8 mouse cellular contexts compared by ENCODE assay signal in the genomic region with DNA sequence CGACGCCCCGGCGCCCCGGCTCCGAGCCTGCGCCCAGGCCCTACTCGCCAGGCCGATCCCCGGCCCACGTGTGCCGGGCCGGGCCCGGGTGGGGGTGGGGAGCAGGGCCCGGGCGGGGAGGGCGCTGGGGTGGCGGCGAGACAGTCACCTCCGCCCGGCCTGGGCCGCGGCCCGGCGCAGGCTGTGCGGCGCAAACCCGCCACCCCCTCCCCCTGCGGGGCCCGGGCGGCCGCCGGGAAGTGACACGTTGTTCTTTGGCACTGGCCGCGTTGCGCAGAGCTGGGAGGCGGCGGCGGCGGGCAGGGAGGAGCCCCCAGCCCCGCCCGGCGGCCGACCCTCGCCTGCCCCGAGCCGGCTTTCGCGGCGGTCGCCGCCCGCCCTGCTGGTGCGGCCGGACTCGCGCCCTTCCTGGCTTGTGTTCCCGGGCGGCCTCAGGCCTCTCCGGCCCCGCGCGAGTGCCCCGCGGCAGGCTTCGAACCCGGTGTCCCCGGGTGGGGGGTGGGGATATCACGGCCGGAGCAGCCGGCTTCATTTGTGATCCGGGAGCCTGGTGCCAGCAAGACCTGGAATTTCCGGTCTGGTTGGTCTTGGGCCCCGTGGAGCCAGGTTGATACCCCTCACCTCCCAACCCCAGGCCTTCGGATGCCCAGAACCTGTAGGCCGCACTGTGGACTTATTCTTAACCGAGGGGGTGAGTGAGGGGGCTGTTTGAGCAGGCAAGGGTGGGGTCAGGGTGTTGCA. TPM values are rescaled to one million over a fixed set of nuclear protein-coding genes. Genes with fewer than 3 reads are reported as not detected.
DNase-seq lines count a peak whose midpoint lies in the region; ATAC-seq and TF ChIP-seq lines count a peak whose summit lies in the region.

No protein-coding gene starts in this region.

- peaks cover 31% of the 10 kb centered on the region for H3K36me3 ChIP-seq in ES-Bruce4 (ENCODE audit: control insufficient read depth, insufficient read depth, low read length, poor library complexity, severe bottlenecking)
- peaks cover 43% of the 10 kb centered on the region for H3K36me3 ChIP-seq in erythroblast, embryonic 14.5 days (ENCODE audit: control insufficient read depth)
- H3K36me3 ChIP-seq in heart, postnatal 0 days (replicated peaks; ENCODE audit: control insufficient read depth, insufficient read depth, low read length), result peaks cover 36% of the 10 kb centered on the region

- TF ChIP-seq POLR2A in ES-Bruce4 (IDR thresholded peaks at IDR 0.05; ENCODE audit: insufficient read depth, low read length), result no peak

- H3K9ac ChIP-seq in ES-Bruce4 (ENCODE audit: low read depth, poor library complexity, severe bottlenecking), result peak overlapping the region; percentile 98
- peak overlapping the region; percentile 98 for H3K9ac ChIP-seq in heart, postnatal 0 days (replicated peaks; ENCODE audit: low read depth, low read length)

- H3K27ac ChIP-seq in ES-Bruce4 (ENCODE audit: insufficient read depth, low read length), result 0 out of 2 replicates have a peak overlapping the region, but pooled peaks have one; percentile 53
- peak overlapping the region; percentile 97 for H3K27ac ChIP-seq in heart, postnatal 0 days (ENCODE audit: low read depth)

- H3K4me1 ChIP-seq in ES-Bruce4 (ENCODE audit: control insufficient read depth, insufficient read depth, low read length), result no peaks in the 10 kb centered on the region
- H3K4me1 ChIP-seq in erythroblast, embryonic 14.5 days (ENCODE audit: control insufficient read depth), result peaks cover 57% of the 10 kb centered on the region
- H3K4me1 ChIP-seq in heart, postnatal 0 days (ENCODE audit: control insufficient read depth, insufficient read depth), result peaks cover 25% of the 10 kb centered on the region

- WGBS in heart, postnatal 0 days, result under 1% methylated on average over 34 of the region's 78 CpGs

- TF ChIP-seq CTCF in ES-Bruce4 (IDR thresholded peaks at IDR 0.05; ENCODE audit: low read depth, low read length), result no peak
- no peak for TF ChIP-seq CTCF in heart, postnatal 0 days (IDR thresholded peaks at IDR 0.05; ENCODE audit: low read depth)

- DNase-seq in adrenal gland, postnatal 25 days, result peak; percentile 70
- DNase-seq in heart, postnatal 0 days (ENCODE audit: low spot score), result peak; percentile 49
- DNase-seq in kidney, postnatal 10 days, result peak; percentile 84
- peak; percentile 74 for DNase-seq in lung, postnatal 14 days
- DNase-seq in skeletal muscle tissue, adult 2 months (ENCODE audit: low read depth, low spot score), result peak; percentile 56
- DNase-seq in Muller cell, postnatal 12 days (ENCODE audit: inconsistent ontology term), result no peak

- peak; percentile 77 for ATAC-seq in heart, postnatal 0 days (ENCODE audit: insufficient read depth, low read depth)

- H3K9me3 ChIP-seq in ES-Bruce4 (replicated peaks; ENCODE audit: control insufficient read depth, insufficient read depth, low read length, poor library complexity, severe bottlenecking), result no peaks in the 10 kb centered on the region
- no peaks in the 10 kb centered on the region for H3K9me3 ChIP-seq in erythroblast, embryonic 14.5 days (ENCODE audit: control insufficient read depth, low read length)
- H3K9me3 ChIP-seq in heart, postnatal 0 days (replicated peaks; ENCODE audit: control insufficient read depth, low read length), result no peaks in the 10 kb centered on the region

- H3K27me3 ChIP-seq in ES-Bruce4 (ENCODE audit: control insufficient read depth, insufficient read depth, low read length, poor library complexity, severe bottlenecking), result no peaks in the 10 kb centered on the region
- no peaks in the 10 kb centered on the region for H3K27me3 ChIP-seq in erythroblast, embryonic 14.5 days (ENCODE audit: control insufficient read depth)
- no peaks in the 10 kb centered on the region for H3K27me3 ChIP-seq in heart, postnatal 0 days (ENCODE audit: control insufficient read depth, insufficient read depth, low read length)

- H3K4me2 ChIP-seq in heart, postnatal 0 days (ENCODE audit: low read depth, low read length), result peak overlapping the region; percentile 79

- H3K4me3 ChIP-seq in ES-Bruce4 (ENCODE audit: low read depth, low read length), result peak overlapping the region; percentile 89
- peak overlapping the region; percentile 94 for H3K4me3 ChIP-seq in erythroblast, embryonic 14.5 days (replicated peaks)
- H3K4me3 ChIP-seq in heart, postnatal 0 days (ENCODE audit: low read depth, low read length), result peak overlapping the region; percentile 98

- TF ChIP-seq EP300 in ES-Bruce4 (IDR thresholded peaks at IDR 0.05; ENCODE audit: insufficient read depth, low read depth, low read length), result no peak
- no peak for TF ChIP-seq EP300 in heart, postnatal 0 days (IDR thresholded peaks at IDR 0.05; ENCODE audit: low read depth)

RNA-seq across cellular contexts. Expression of a gene that starts 5.0 kb away (rescaled TPM):
- polyA plus RNA-seq in ES-Bruce4 (2011; ENCODE audit: insufficient read depth, insufficient read length, low read depth, missing spikeins), result 462 and 483 TPM in 2 replicates
- 337 and 368 TPM in 2 replicates for total RNA-seq in adrenal gland, postnatal 25 days (2021)
- polyA plus RNA-seq in erythroblast, embryonic 14.5 days (2012), result 37.6 and 54.8 TPM in 2 replicates
- 296 and 335 TPM in 2 replicates for total RNA-seq in heart, postnatal 0 days (2014; rRNA removed; ENCODE audit: low replicate concordance)
- polyA plus RNA-seq in heart, postnatal 0 days (2015; fragmentation: Nextera tagmentation; extraction: Ambion mirVana), result 69.5 and 74.6 TPM in 2 replicates

RNA-seq across cellular contexts. Expression of a gene that starts 19.9 kb away (rescaled TPM):
- 5.9 and 7.1 TPM in 2 replicates for polyA plus RNA-seq in ES-Bruce4 (2011; ENCODE audit: insufficient read depth, insufficient read length, low read depth, missing spikeins)
- 14.8 and 17.6 TPM in 2 replicates for total RNA-seq in adrenal gland, postnatal 25 days (2021)
- polyA plus RNA-seq in erythroblast, embryonic 14.5 days (2012), result 0.26 and 0.29 TPM in 2 replicates
- 24.8 and 25.5 TPM in 2 replicates for total RNA-seq in heart, postnatal 0 days (2014; rRNA removed; ENCODE audit: low replicate concordance)
- polyA plus RNA-seq in heart, postnatal 0 days (2015; fragmentation: Nextera tagmentation; extraction: Ambion mirVana), result 8.7 and 8.8 TPM in 2 replicates

RNA-seq across cellular contexts. Expression of a gene that starts 21.7 kb away (rescaled TPM):
- 276 and 288 TPM in 2 replicates for polyA plus RNA-seq in ES-Bruce4 (2011; ENCODE audit: insufficient read depth, insufficient read length, low read depth, missing spikeins)
- 279 and 296 TPM in 2 replicates for total RNA-seq in adrenal gland, postnatal 25 days (2021)
- 19.6 and 22.4 TPM in 2 replicates for polyA plus RNA-seq in erythroblast, embryonic 14.5 days (2012)
- total RNA-seq in heart, postnatal 0 days (2014; rRNA removed; ENCODE audit: low replicate concordance), result 156 and 158 TPM in 2 replicates
- polyA plus RNA-seq in heart, postnatal 0 days (2015; fragmentation: Nextera tagmentation; extraction: Ambion mirVana), result 198 and 206 TPM in 2 replicates

RNA-seq across cellular contexts. Expression of a gene that starts 43.5 kb away (rescaled TPM):
- polyA plus RNA-seq in ES-Bruce4 (2011; ENCODE audit: insufficient read depth, insufficient read length, low read depth, missing spikeins), result 3.4 and 3.6 TPM in 2 replicates
- total RNA-seq in adrenal gland, postnatal 25 days (2021), result 11.4 and 15.0 TPM in 2 replicates
- polyA plus RNA-seq in erythroblast, embryonic 14.5 days (2012), result not detected in 2 replicates
- total RNA-seq in heart, postnatal 0 days (2014; rRNA removed; ENCODE audit: low replicate concordance), result 0.43 and 1.5 TPM in 2 replicates
- polyA plus RNA-seq in heart, postnatal 0 days (2015; fragmentation: Nextera tagmentation; extraction: Ambion mirVana), result 0.21 and 0.26 TPM in 2 replicates

RNA-seq across cellular contexts. Expression of a gene that starts 44.3 kb away (rescaled TPM):
- 90.6 and 94.5 TPM in 2 replicates for polyA plus RNA-seq in ES-Bruce4 (2011; ENCODE audit: insufficient read depth, insufficient read length, low read depth, missing spikeins)
- 49.8 and 56.3 TPM in 2 replicates for total RNA-seq in adrenal gland, postnatal 25 days (2021)
- polyA plus RNA-seq in erythroblast, embryonic 14.5 days (2012), result 0.25 TPM in 1 of 2 replicates, not detected in the other
- 8.6 and 27.9 TPM in 2 replicates for total RNA-seq in heart, postnatal 0 days (2014; rRNA removed; ENCODE audit: low replicate concordance)
- 33.7 and 35.7 TPM in 2 replicates for polyA plus RNA-seq in heart, postnatal 0 days (2015; fragmentation: Nextera tagmentation; extraction: Ambion mirVana)
